Mouse (Mus musculus) embryonic fibroblast, embryonic 13.5 days (primary cell): ENCODE data around the gene Helz2.

Experiments used
- CTCF ChIP-seq: IDR thresholded peaks from 2 replicates; pipeline ENCODE4 v1.5.1; 2011; ENCODE audit warnings: mild to moderate bottlenecking, control low read depth, low read length, moderate library complexity, borderline replicate concordance; ENCODE audit not compliant: insufficient read depth
- POLR2A ChIP-seq: IDR thresholded peaks from 2 replicates; pipeline ENCODE4 v1.6.1; 2011; ENCODE audit warnings: low read depth, mild to moderate bottlenecking, control low read depth, low read length, moderate library complexity

- no peak for TF ChIP-seq CTCF
- TF ChIP-seq POLR2A, result no peak
Measured at GRCm38 (mm10) chr2:181196628-181197300, 45.1 kb downstream of the Helz2 start.
